16 mouse cellular contexts compared by ENCODE assay signal in the genomic region with DNA sequence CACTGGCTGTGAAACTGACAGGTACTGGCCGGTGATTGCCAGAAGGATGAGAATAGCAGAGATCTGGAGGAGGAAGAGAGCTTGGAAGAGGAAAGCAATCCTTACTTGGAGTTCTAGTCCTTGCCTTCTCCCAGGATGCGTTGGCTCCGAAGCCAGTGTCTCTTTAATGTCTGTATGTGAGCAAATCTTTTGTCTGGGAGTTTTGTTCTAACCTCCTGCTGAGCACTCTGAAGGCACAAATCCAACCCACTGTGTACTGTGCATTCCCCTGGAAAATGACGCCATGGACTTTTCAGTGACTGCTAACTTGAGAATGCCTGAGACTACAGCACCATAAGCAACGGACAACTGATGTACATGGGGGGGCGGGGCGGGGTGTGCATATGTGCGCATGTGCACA.
"Had no signal": no experiment of that assay in that cellular context is flagged by ENCODE, and none has a peak within 500 bp of the region (broad histone marks: within the 10 kb centered on the region; RNA-seq: fewer than 3 reads in every experiment).

No protein-coding gene starts in this region.

- ATAC-seq: lung, postnatal 0 days; midbrain, embryonic 16.5 days had no signal

- H3K27ac ChIP-seq: kidney, postnatal 0 days; limb, embryonic 10.5 days; liver, embryonic 15.5 days; midbrain, embryonic 10.5 days; neural tube, embryonic 13.5 days; stomach, postnatal 0 days had no signal

- DNase-seq: kidney, adult 11 months; kidney, adult 9 months; kidney, postnatal 4 days; lung, adult 2 months; lung, postnatal 36 days; thymus, adult 2 months; thymus, postnatal 25 days had no signal

- H3K4me3 ChIP-seq: limb, embryonic 10.5 days; liver, embryonic 15.5 days; midbrain, embryonic 10.5 days; neural tube, embryonic 13.5 days had no signal

- H3K9ac ChIP-seq: liver, embryonic 15.5 days; neural tube, embryonic 13.5 days had no signal

- H3K36me3 ChIP-seq: limb, embryonic 10.5 days; liver, embryonic 15.5 days; midbrain, embryonic 10.5 days; neural tube, embryonic 13.5 days had no signal

- H3K4me1 ChIP-seq: limb, embryonic 10.5 days; liver, embryonic 15.5 days had no signal

- H3K9me3 ChIP-seq: limb, embryonic 10.5 days; liver, embryonic 15.5 days; midbrain, embryonic 10.5 days; neural tube, embryonic 13.5 days had no signal

- H3K27me3 ChIP-seq: liver, embryonic 15.5 days; neural tube, embryonic 13.5 days had no signal

- H3K4me2 ChIP-seq: liver, embryonic 11.5 days; liver, embryonic 15.5 days; neural tube, embryonic 13.5 days had no signal
